Mouse (Mus musculus) limb, embryonic 13.5 days (tissue): ENCODE data around the gene Hrasls. TPM values are rescaled to one million over a fixed set of nuclear protein-coding genes. Genes with fewer than 3 reads are reported as not detected.

Experiments
- ATAC-seq: fragments of 200-750 bp; cut with Nextera tagmentation; 2 replicates; pipeline ENCODE4 v1.8.0; 2017; ENCODE audit warnings: low read depth, moderate number of reproducible peaks, moderate TSS enrichment; ENCODE audit not compliant: low FRiP score
- H3K27ac ChIP-seq: fragments of 300-500 bp; sonication (generic); 2 replicates; pipeline ENCODE4 v1.5.1; 2015; ENCODE audit warnings: inconsistent platforms, mild to moderate bottlenecking, moderate library complexity
- H3K27me3 ChIP-seq: fragments of 300-500 bp; sonication (generic); 2 replicates; pipeline ENCODE4 v1.6.1; 2015; ENCODE audit warnings: mild to moderate bottlenecking, inconsistent platforms
- H3K36me3 ChIP-seq: fragments of 300-500 bp; sonication (generic); 2 replicates; pipeline ENCODE4 v1.6.1; 2015; ENCODE audit warnings: inconsistent platforms, mild to moderate bottlenecking, moderate library complexity
- H3K4me1 ChIP-seq: fragments of 300-500 bp; sonication (generic); 2 replicates; pipeline ENCODE4 v1.6.1; 2015; ENCODE audit warnings: inconsistent platforms
- H3K4me2 ChIP-seq: fragments of 300-500 bp; sonication (generic); replicated peaks from 2 replicates; pipeline ENCODE4 v1.6.1; 2015; ENCODE audit warnings: inconsistent platforms, mild to moderate bottlenecking, moderate library complexity
- H3K4me3 ChIP-seq: fragments of 300-500 bp; sonication (generic); 2 replicates; pipeline ENCODE4 v1.5.1; 2015; ENCODE audit warnings: moderate library complexity, mild to moderate bottlenecking, inconsistent platforms
- H3K9ac ChIP-seq: fragments of 300-500 bp; sonication (generic); 2 replicates; pipeline ENCODE4 v1.6.1; 2015; ENCODE audit warnings: mild to moderate bottlenecking, inconsistent platforms
- H3K9me3 ChIP-seq: fragments of 300-500 bp; sonication (generic); 2 replicates; pipeline ENCODE4 v1.6.1; 2016; ENCODE audit warnings: inconsistent platforms
- WGBS: fragments of 180-500 bp; shearing (Covaris S2); methylation state at CpG from one replicate; pipeline ENCODE4 v1.1.7; 2015; 5-methylcytosine and 5-hydroxymethylcytosine counted together
- polyA plus RNA-seq: library from polyadenylated mRNA; unstranded; fragments of >200 nt; fragmentation: Nextera tagmentation; extraction: Ambion mirVana; gene quantifications from 2 replicates; pipeline ENCODE4 v1.2.1, GENCODE M21; 2015

The Hrasls gene
- 1.7 and 2.2 TPM in 2 replicates for polyA plus RNA-seq

DNA sequence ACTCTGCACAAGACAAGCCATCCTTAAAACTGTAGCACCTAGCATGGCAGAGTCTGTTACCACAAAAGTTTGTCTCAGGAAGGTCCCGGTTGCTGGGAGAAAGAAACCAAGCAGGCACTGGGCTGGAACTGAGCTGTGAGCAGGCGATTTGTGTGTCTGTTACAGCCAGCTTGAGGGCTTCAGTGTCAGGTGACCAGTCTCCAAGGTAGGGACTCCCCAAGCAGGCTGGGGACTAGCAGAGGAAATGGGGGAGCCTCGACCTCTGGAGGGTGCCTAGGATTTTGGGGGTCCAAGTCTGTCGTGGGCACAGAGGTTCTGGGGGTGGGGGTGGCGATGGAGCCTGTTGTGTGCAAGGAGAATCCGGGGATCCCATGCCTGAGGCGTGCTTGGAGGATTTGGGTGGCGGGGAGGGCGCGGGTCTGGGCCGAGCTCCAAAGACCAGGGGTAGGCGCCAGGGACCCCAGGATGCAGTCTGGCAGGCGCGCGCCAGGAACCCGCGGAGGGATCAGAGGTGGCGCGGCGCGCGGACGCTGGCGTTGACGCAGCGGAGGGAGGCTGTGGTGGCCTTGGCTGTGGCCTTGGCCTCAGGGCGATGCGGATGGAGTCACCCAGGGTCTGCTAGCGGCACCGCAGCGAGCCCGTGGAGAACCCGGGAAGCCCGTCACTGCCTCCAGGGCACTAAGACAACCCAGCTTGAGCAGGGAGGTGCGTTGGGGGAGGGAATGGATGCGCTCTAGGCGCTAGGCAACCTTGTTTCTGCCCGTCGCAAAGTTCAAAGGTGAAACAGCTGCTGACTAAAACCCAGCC is at the start of gene Hrasls:
Hrasls (plus strand) TSS at position 91 of the 807 bp plus-strand sequence.
- peak within 1 kb of the TSS; percentile 46 for H3K4me3 ChIP-seq
- peaks cover 20% of the 10 kb centered on the region for H3K4me1 ChIP-seq
- WGBS: 1% methylated on average over 39 of the region's 39 CpGs
- ATAC-seq: 0 out of 2 replicates have a peak, but pooled peaks have one; percentile 19
- H3K4me2 ChIP-seq: peak within 1 kb of the TSS; percentile 88
- H3K27me3 ChIP-seq: peaks cover 77% of the 10 kb centered on the region
- H3K9me3 ChIP-seq: no peaks in the 10 kb centered on the region
- peak within 1 kb of the TSS; percentile 66 for H3K9ac ChIP-seq
- H3K27ac ChIP-seq: no peak within 1 kb of the TSS
- H3K36me3 ChIP-seq: no peaks in the 10 kb centered on the region

DNA sequence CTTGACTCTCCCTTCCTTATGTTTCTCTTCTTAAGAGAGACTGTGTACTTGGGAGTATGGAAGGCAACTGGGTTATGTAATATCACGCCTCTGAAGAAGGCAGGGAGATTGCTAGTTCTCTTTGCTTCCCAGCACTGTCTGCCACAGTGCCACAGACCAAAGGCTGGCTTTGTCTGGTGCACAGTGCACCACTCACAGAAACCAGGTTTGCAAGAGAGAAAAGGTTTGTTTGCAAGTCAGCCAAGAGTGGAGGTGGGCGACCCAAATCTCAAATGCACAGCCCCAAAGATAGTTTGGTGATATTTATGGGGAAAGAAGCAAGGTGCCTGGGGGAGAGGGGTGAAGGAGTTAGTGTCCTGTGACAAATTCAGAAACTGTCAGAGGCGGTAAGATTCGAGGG is 47.2 kb upstream of the Hrasls start:
- Histone ChIP-seq H3K9ac (no peak overlapping the region), H3K4me2 (no peak overlapping the region), H3K9me3 (0 out of 2 replicates have a peak, but pooled peaks cover 7% of the 10 kb centered on the region), H3K36me3 (no peaks in the 10 kb centered on the region), H3K27me3 (no peaks in the 10 kb centered on the region), H3K27ac (no peak overlapping the region), H3K4me1 (0 out of 2 replicates have a peak, but pooled peaks cover 2% of the 10 kb centered on the region), H3K4me3 (no peak overlapping the region)
- ATAC-seq: no peak
- WGBS: 77% methylated on average over 4 of the region's 4 CpGs

DNA sequence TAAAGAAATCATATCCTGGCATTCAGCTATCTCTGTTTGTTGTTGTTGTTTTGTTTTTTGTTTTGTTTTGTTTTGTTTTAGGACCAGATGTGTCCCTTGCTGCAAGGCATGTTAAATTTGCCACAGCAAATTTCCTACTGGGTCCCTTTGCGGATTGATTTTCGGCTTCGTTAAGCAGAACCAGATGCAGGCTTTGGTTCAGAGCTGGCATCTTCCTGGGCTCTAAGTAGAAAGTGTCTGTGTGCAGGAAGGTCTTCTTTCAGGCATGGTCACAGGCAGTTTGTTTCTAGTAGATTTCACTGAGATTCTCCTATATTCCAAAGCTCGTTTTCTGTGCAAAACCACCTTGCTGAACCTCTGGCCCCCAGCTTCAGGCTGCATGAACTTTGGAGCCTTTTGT is 42.4 kb upstream of the Hrasls start:
- Histone ChIP-seq H3K9me3 (no peaks in the 10 kb centered on the region; the same call in 1 of the 2 replicates), H3K4me1 (0 out of 2 replicates have a peak, but pooled peaks cover 2% of the 10 kb centered on the region), H3K27ac (no peak overlapping the region), H3K4me2 (no peak overlapping the region), H3K27me3 (no peaks in the 10 kb centered on the region), H3K4me3 (no peak overlapping the region), H3K36me3 (no peaks in the 10 kb centered on the region), H3K9ac (no peak overlapping the region)
- WGBS: 34% methylated on average over 4 of the region's 4 CpGs
- no peak for ATAC-seq

DNA sequence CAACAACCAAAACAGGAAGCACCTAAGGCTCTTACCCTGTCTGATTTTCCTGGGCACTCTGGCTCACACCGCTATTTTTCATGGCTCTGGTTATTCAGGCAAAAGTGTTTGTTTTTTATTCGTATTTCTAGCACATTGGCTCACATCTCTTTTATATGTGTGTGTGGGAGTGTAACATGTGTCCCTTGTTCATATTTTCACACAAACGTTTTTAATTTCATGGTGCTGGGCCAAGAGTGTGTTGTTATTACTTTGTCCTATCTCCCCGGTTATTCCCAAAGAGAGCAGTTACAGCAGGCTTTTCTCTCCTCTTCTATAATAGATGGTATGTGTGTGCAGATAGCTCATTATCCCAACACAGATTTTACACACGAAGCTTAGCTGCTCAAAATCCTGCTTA is 37.8 kb upstream of the Hrasls start:
- Histone ChIP-seq H3K27me3 (no peaks in the 10 kb centered on the region), H3K36me3 (no peaks in the 10 kb centered on the region), H3K4me1 (no peaks in the 10 kb centered on the region), H3K9ac (no peak overlapping the region), H3K4me3 (no peak overlapping the region), H3K27ac (no peak overlapping the region), H3K9me3 (no peaks in the 10 kb centered on the region; the same call in 1 of the 2 replicates), H3K4me2 (no peak overlapping the region)
- 79% methylated on average over 5 of the region's 5 CpGs for WGBS
- no peak for ATAC-seq

DNA sequence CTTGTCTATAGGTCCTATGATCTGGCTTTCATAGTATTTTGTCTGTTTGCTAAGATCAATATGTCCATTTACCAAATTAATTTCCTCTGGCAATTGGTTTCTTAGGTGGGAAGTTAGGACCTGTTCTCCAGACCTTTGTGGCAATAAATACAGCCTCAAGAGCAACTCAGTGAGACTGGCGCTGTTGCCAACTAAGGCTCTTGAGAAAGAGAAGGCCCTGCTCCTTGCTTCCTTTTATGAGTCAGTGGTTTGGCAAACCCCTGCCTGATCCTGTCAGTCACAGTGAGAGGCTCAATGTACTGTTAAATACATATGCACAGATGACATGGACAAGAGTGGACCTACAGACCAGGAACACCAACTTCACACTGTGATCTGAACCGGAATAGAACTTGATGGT is 36.3 kb upstream of the Hrasls start:
- Histone ChIP-seq H3K9ac (no peak overlapping the region), H3K9me3 (no peaks in the 10 kb centered on the region; the same call in 1 of the 2 replicates), H3K4me1 (no peaks in the 10 kb centered on the region), H3K4me2 (no peak overlapping the region), H3K27ac (no peak overlapping the region), H3K27me3 (no peaks in the 10 kb centered on the region), H3K36me3 (no peaks in the 10 kb centered on the region), H3K4me3 (no peak overlapping the region)
- no peak for ATAC-seq
- WGBS: 88% methylated on average over 2 of the region's 2 CpGs

DNA sequence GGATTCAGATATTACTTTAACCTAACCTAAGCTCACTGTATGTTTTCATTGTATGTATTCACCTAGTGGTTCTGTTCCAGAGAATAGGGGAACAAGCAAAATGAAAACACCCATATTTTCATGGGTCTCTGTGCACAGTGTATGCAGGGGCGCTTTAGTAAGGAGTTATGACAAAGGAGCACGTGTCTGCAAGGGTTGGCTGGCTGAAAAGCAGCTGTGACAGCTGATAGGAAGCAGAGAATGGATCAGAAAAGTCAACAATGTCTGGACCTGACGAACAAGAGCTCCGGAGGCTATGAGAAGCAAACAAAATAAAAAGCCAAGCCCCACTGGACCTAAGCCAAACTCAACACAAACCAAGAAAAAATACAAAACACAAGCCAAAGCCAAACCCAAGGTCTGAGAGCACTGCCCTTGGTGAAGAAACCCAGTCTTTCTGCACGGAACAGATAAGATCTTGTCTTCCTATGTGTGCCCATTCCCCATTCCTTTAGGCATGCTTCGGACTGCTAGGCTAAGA is 34.6 kb upstream of the Hrasls start:
- Histone ChIP-seq H3K36me3 (no peaks in the 10 kb centered on the region), H3K9me3 (no peaks in the 10 kb centered on the region; the same call in 1 of the 2 replicates), H3K4me3 (no peak overlapping the region), H3K27me3 (no peaks in the 10 kb centered on the region), H3K9ac (no peak overlapping the region), H3K4me1 (no peaks in the 10 kb centered on the region), H3K4me2 (no peak overlapping the region), H3K27ac (no peak overlapping the region)
- 73% methylated on average over 6 of the region's 6 CpGs for WGBS
- no peak for ATAC-seq

DNA sequence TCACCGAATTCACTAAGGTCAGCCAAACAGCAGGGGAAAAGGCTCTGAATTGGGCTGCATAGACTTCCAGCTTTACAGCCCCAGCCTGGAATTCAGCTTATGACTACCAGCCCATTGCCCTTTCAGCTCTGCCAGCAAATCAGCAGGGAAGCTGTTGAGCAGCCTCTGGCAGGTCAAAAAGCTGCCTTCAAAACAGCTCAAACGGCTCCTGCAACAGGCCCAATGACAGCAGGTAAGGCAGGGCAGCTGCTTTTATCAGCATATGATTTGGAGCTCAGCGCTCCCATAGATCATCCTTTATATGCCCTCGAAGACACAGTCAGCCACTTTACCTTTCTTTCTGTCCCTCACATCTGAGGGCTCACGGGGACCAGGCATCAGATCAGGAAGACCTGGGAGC is 16.6 kb upstream of the Hrasls start:
- H3K9ac ChIP-seq: no peak overlapping the region
- ATAC-seq: no peak
- H3K4me2 ChIP-seq: no peak overlapping the region
- H3K4me1 ChIP-seq: 0 out of 2 replicates have a peak, but pooled peaks cover 4% of the 10 kb centered on the region
- no peaks in the 10 kb centered on the region for H3K36me3 ChIP-seq
- H3K9me3 ChIP-seq: no peaks in the 10 kb centered on the region
- H3K27me3 ChIP-seq: peaks cover 33% of the 10 kb centered on the region
- H3K27ac ChIP-seq: no peak overlapping the region
- H3K4me3 ChIP-seq: no peak overlapping the region
- WGBS: 46% methylated on average over 5 of the region's 5 CpGs

DNA sequence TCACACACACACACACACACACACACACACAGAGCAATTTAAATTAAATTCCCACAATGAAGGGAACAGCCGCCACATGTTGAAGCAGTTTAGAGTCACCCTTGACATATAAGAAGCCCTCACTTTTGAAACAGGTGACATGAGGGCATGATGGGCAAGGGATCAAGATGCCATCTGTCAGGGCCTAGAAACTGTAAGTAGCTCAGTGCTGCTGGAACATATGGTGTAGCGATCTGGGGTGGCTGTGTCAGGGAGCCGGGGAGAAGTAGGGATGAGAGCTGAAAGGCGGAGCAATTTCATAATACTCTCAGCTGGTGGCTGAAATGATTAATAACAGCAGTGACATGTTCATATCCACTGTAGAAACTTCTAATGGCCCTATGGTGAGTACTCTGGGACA is 15.5 kb upstream of the Hrasls start:
- no peak overlapping the region for H3K9ac ChIP-seq
- no peaks in the 10 kb centered on the region for H3K36me3 ChIP-seq
- no peak overlapping the region for H3K27ac ChIP-seq
- peaks cover 12% of the 10 kb centered on the region; the same call in 1 of the 2 replicates for H3K4me1 ChIP-seq
- 58% methylated on average over 4 of the region's 4 CpGs for WGBS
- ATAC-seq: no peak
- H3K9me3 ChIP-seq: no peaks in the 10 kb centered on the region
- peaks cover 39% of the 10 kb centered on the region for H3K27me3 ChIP-seq
- no peak overlapping the region for H3K4me3 ChIP-seq
- no peak overlapping the region for H3K4me2 ChIP-seq

DNA sequence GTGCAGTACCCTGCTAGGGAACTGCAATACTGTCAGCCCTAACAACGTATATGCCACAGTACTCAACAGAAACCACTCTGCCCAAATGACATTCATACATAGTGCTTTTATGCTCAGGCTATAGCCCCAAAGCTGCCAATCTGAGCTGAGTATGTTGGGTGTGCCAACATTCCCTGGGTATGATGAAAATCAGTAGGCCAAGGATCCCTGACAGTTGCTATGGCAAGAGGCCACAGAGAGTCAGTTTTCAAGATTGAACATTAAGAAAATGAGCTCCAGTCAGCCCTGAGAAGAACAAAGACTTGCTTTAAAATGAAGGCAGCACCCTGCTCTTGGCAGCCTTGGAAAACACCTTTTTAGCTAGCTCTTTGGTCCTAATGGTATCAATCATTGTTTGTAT is 14.3 kb upstream of the Hrasls start:
- H3K4me2 ChIP-seq: no peak overlapping the region
- no peak for ATAC-seq
- no peak overlapping the region for H3K27ac ChIP-seq
- H3K27me3 ChIP-seq: peaks cover 51% of the 10 kb centered on the region
- WGBS: 69% methylated on average over 1 of the region's 1 CpGs
- peaks cover 15% of the 10 kb centered on the region; the same call in 1 of the 2 replicates for H3K4me1 ChIP-seq
- H3K9ac ChIP-seq: no peak overlapping the region
- no peaks in the 10 kb centered on the region for H3K36me3 ChIP-seq
- no peak overlapping the region for H3K4me3 ChIP-seq
- no peaks in the 10 kb centered on the region for H3K9me3 ChIP-seq

DNA sequence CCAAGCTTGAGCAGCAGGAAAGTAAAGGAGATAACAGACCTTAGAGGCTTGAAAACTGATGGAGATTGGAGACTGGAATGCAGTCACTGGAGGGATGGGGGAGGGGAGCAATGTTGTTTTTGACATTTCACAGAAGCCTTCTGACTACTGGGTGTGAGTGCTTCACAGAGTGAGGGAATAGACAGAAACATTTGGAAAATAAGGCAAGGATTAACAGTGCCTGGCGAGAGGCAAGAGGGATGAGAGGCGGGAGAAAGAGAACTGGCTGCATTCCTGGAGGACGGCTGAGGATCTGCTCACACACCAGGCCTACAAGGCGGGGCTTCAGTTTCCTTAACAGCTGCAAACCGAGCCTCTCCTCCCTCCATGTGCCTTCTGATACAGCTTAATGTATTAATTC is 11.0 kb upstream of the Hrasls start:
- Histone ChIP-seq H3K27me3 (peaks cover 60% of the 10 kb centered on the region), H3K4me2 (peak overlapping the region; percentile 19; the same call in 1 of the 2 replicates), H3K9me3 (no peaks in the 10 kb centered on the region), H3K9ac (no peak overlapping the region), H3K27ac (no peak overlapping the region), H3K4me3 (no peak overlapping the region), H3K4me1 (peaks cover 12% of the 10 kb centered on the region; the same call in 1 of the 2 replicates), H3K36me3 (no peaks in the 10 kb centered on the region)
- ATAC-seq: peak; percentile 80; the same call in 1 of the 2 replicates
- 6% methylated on average over 5 of the region's 5 CpGs for WGBS

DNA sequence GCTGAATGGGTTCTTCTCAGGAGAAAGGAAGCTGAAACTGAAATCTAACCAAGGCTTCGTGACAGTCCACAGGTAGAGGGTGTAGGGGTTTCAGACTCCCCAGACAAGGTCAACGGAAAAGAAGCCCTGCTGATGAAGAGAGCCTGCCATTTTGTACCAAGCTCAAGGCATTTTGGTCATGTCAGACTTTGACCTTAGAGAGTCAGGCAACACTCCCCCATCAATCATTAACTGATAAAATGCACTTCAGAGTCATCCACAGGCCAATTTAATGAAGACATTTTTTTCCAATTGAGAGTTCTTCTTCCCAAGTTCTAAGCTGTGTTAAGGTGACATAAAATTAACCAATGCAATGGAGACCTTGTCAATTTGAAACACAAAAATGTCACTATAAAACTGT is 8.3 kb upstream of the Hrasls start:
- Histone ChIP-seq H3K27me3 (peaks cover 60% of the 10 kb centered on the region), H3K4me1 (peaks cover 28% of the 10 kb centered on the region), H3K9ac (no peak overlapping the region), H3K4me2 (no peak overlapping the region), H3K36me3 (no peaks in the 10 kb centered on the region), H3K9me3 (no peaks in the 10 kb centered on the region), H3K27ac (no peak overlapping the region), H3K4me3 (no peak overlapping the region)
- no peak for ATAC-seq
- WGBS: 90% methylated on average over 2 of the region's 2 CpGs

DNA sequence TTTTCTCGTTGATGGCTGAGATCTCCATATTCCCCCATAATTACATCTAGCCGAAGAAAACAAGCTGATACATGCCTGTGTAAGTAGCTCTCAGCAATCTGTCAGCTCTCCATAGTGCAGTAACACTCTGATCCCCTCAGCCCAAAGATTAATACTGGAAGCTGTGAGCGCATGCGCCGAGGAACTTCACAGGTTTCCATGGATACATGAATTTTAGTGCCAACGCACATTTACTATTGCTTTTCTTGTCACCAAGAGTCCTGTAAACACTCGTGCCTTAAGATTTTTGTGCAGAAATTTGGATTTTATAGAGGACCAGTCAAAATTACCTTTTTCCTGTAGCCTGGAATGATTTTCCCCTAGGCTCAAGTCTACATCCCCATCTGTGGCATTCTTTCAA is 4.6 kb upstream of the Hrasls start:
- ATAC-seq: peak; percentile 80
- H3K27me3 ChIP-seq: peaks cover 62% of the 10 kb centered on the region
- peaks cover 20% of the 10 kb centered on the region for H3K4me1 ChIP-seq
- H3K9me3 ChIP-seq: no peaks in the 10 kb centered on the region
- H3K4me3 ChIP-seq: no peak overlapping the region
- H3K36me3 ChIP-seq: no peaks in the 10 kb centered on the region
- WGBS: 29% methylated on average over 7 of the region's 7 CpGs
- H3K9ac ChIP-seq: no peak overlapping the region
- H3K27ac ChIP-seq: no peak overlapping the region
- no peak overlapping the region; the same call in 1 of the 2 replicates for H3K4me2 ChIP-seq
